Mouse (Mus musculus) right cerebral cortex, adult 18-20 months (tissue): ENCODE data around the gene Tmem121b.

ENCODE experiments used
- DNase-seq: peaks from one replicate; pipeline ENCODE4 v3.0.0; 2022; ENCODE audit warnings: mixed read lengths

The Tmem121b gene

DNA sequence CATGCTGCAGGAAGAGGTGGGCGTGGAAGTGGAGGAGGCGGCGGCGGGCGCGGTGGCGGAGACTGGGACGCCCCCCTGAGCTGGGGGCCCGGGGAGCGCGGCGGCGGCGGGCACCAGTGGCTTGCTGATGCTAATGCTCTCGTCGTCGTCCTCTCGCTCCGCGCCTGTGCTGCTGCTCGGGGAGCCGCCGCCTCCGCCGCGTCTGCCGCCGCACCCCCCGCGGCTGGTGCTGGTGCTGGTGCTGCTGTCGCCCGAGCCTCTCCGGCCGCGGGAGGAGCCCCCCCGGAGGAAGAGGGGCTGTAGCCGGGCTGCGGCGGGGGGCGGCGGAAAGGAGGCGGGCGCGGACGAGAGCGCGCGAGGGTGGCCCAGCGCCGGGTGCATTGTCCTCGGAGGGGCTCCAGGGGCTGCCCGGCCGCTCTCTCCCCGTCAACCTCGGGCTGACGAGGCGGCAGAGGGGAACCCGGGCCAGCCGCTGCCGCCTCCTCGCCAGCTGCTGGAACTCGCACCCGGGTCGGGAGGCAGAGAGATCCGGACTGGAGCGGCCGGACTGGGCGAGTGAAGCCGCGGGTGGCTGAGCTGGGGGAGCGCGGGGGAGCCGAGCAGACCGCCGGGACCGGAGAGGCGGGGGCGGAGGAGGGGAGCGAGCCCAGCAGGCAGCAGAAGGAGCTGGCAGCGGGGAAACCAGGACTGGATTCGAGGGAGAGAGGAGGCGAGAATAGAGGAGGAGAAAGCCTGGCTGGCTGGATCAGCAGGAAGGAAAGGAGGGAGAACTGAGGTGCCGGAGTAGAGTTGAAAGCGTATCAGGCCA is at the start of gene Tmem121b:
Gene Tmem121b, minus strand, starts transcription at position 434 of the 808 bp plus-strand sequence.
- DNase-seq: peak; percentile 95

GRCm38 (mm10) chr6:120542061-120542460 is 48.5 kb upstream of the Tmem121b start:
- no peak for DNase-seq

- no peak for DNase-seq
Observed at GRCm38 (mm10) chr6:120541386-120541785, 47.8 kb upstream of the Tmem121b start.

GRCm38 (mm10) chr6:120539781-120540231 is 46.2 kb upstream of the Tmem121b start:
- no peak for DNase-seq

DNA sequence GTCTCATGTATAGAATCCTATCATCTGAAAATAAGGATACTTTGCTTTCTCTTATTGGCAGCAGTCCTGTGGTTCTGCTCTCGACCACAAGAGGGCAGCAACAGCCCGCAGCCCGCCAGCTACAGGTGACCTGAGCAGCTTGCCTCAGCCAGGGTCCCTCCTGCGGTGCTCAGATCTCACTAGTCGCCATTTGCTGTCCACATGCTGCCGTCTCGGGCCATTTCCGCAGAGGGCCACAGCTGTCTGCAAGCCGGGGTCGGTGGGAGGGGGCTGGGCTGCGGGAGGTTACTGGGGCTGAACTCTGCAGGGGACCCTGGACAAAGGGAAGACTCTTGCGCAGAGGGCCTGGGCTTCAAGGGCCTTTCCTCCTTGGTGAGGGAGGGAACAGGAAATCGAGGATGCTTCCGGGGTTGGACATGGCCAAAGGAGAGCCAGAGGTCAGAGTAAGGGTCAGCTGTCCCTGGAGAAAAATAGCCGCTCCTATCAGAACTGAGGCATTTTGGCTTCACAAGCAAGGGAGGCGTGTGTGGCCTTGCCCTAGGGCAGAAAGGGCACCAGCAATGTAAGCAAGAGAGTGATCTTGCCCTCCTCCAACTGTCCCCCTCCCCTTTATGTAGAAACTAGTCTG is 45.6 kb upstream of the Tmem121b start:
- DNase-seq: peak; percentile 45

DNA sequence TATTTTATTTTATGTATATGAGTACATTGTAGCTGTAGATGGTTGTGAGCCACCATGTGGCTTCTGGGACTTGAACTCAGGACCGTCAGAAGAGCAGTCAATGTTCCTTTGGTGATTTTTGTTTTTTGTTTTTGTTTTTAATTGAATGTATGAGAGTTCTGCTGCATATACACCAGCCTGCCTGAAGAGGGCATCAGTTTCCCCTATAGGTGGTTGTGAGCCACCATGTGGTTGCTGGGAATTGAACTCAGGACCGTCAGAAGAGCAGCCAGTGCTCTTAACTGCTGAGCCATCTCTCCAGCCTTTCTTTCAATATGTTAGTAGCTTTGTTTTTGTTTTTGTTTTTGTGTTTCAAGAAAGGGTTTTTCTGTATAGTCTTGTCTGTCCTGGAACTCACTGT is 42.7 kb upstream of the Tmem121b start:
- no peak for DNase-seq

- no peak for DNase-seq
Observed at GRCm38 (mm10) chr6:120532594-120532993, 39.0 kb upstream of the Tmem121b start.

GRCm38 (mm10) chr6:120531020-120531965 is 37.7 kb upstream of the Tmem121b start, which contains the start of gene Hdhd5:
Gene Hdhd5, minus strand, starts transcription at chr6:120531319.
- peak; percentile 94 for DNase-seq

- no peak for DNase-seq
Observed at GRCm38 (mm10) chr6:120529123-120529522, 35.5 kb upstream of the Tmem121b start.

DNA sequence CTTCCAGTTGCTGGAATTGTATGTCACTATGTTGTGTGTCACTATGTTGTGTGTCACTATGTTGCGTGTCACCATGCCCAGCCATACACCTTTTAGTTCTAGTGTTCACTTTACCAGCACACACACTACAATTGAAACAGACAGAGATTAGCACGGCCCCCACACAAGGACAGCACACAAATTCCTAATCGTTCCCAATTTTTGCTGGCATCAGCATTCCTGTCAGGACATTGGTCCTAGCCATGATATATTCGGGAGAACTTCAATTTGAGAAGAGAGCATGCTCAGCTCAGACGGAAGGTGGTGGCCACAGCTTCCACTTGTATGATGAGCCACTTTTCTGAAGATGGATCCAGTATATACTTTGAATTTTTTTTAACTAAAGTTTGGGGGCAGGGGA is 31.2 kb upstream of the Tmem121b start:
- no peak for DNase-seq

DNA sequence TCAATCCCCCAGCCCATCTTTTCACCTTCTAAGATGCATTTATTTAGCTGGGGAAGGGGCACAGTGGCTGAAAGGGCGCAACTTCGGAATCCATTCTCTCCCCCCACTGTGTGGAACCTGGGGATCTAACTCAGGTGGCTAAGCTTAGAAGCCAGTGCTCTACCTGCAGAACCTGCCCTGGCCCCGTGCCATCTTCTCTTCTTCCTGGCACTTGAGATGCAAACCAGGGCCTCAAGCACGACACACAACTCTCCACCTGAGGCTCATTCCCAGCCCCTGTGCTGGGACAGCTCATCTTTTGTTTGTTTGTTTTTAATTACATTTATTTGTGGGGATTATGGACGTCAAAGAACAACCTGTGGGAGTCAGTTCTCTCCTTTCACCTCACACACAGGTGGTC is 26.0 kb upstream of the Tmem121b start:
- no peak for DNase-seq

DNA sequence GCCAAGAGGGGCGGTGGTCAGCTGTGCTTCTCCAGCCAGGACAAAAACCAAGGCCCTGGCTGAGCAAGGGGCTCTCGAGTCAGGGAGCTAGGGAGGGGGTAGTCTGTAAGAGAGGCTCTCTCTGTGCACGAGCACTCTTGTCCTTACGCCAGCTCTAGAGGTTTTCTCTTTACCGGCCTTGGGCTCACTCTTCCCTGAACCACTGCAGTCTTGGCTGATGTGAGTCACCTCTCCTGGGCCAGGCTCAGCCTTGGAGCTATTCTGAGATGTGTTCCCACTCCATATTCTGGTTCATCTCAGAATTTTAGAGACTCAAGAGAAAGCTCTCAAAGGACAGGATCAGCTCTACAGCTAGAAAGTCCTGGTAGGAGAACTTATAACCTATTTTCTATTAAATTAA is 23.7 kb upstream of the Tmem121b start:
- peak; percentile 64 for DNase-seq

GRCm38 (mm10) chr6:120516879-120517278 is 23.3 kb upstream of the Tmem121b start:
- DNase-seq: no peak

DNA sequence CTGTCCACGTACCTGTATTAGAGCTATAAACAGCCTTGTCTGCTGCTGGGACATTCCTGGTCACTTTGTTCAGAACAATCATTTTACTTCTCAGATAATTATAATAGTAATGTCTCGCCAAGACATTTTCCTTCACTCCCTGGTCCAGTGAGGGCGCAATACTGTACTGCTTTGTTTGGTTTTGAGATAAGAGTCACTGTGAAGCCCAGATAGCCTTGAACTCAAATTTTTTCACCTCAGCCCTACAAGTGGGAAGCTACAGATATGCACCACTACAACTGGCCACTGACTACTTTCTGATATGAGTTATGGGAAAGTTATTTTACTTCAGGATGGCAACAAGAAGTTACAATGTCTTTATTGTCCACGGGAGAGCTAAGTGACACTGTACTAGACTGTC is 22.8 kb upstream of the Tmem121b start:
- no peak for DNase-seq

- no peak for DNase-seq
Observed at GRCm38 (mm10) chr6:120511212-120511611, 17.6 kb upstream of the Tmem121b start.

- DNase-seq: peak; percentile 90
Observed at GRCm38 (mm10) chr6:120510425-120510824, 16.8 kb upstream of the Tmem121b start.

DNA sequence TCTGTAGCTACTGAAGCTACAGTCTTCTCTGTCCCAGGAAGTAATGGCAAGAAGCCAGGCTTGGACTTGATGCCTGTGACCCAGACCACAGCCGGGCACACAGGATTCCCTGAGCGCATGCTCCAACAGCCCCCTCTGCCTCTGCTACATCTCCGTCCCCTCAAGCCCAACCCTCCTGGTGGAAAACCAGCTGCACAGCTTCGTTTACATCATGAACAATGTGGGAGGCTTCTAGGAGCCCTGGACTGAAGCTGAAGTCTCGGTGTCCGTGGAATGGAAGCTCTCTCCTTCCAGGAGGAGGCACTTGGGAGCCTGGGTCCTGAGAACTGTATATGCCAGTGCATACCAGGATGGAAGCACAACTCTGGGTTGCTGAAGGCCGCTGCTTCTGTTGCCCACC is 16.4 kb upstream of the Tmem121b start:
- DNase-seq: no peak

DNA sequence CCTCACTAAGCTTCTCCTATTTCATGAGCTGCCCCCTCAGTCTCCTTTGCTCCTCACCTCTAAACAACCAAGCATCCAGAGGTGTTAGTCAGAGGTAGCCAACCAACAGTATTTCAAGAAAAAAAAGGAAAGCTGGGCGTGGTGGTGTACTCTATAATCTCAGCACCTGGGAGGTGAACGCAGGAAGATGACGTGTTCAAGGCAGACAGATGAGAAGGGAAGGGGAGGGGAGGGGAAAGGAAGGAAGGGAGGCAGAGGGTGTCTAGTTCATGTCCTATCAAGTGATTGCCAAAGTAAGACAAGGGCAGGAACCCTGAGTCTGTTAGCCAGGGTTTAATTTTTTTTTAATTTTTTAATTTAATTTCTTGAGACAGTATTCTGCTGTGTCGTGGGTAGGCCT is 15.0 kb upstream of the Tmem121b start:
- DNase-seq: no peak

GRCm38 (mm10) chr6:120505531-120505930 is 11.9 kb upstream of the Tmem121b start:
- no peak for DNase-seq

- peak; percentile 86 for DNase-seq
Observed at GRCm38 (mm10) chr6:120504051-120504450, 10.4 kb upstream of the Tmem121b start.

DNA sequence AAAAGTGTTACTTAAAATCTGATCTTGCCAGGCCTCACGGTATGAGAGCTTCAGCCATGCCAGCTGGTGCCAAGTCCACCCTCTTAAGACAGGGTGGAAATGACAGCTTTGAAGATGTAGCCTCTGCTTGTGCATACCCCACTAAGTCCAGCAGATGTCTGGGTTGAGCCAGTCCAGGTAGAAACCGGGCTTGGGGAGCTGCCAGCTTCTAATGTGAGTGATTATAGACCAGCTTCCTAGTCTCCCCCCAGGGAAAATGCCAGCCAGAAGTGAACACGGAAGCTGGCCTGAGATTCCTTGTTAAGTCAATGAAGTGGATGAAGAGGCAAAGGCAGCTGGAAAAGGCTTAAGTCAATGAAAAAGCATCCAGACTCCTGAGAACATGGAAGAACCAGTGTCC is 2.9 kb upstream of the Tmem121b start:
- DNase-seq: no peak

GRCm38 (mm10) chr6:120492499-120493373 is 871 bp downstream of the Tmem121b start:
- no peak for DNase-seq
